ENCODE assay signal across 7 mouse cellular contexts in the genomic region with DNA sequence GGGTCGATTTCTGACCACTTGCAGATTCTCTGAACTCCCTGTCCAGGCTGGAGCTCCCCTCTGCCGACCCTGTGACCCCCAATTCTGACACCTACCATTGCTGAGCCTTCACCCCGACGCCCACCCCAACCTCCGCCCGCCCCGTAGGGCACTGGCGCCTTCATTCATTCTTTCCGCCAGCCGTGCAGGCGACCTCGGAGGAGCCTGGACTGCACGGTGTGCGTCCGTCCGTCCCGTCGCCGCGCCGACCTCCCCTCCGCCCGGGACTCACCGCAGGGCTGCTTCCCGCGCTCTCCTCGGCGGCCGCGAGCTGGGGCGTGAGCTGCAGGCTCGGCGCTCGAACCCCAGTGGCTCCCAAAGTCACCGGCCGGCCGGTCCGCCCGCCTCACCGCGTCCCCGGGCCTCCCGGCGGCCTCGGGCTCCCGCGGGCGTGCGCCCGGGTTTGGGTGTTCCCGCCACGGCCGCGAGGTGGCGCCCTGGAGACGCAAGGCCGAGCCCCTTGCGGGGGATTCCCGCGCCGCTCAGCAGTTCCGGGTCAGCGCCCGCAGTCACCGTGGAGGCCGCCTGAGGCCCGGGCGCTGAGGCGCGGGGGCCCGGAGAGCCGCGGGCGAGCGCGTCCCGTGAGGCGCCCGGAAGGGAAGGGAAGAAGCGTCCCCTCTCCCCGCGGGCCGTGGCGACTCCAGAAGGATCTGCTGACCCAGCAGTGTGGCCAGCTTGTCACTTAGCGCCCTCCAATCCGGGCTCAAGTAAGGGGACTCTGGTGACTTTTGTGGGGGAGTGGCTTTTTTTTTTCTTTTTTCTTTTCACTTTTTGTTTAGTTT. TPM values are rescaled to one million over a fixed set of nuclear protein-coding genes. Genes with fewer than 3 reads are reported as not detected.
A peak's percentile ranks its signal among the peaks of the same experiment; 100 is the strongest.
DNase-seq lines count a peak whose midpoint lies in the region; ATAC-seq lines count a peak whose summit lies in the region.

Gene Ccdc122, plus strand, starts transcription at position 547 of the 821 bp plus-strand sequence.
Gene Lacc1, minus strand, starts transcription at position 679 of the 821 bp plus-strand sequence.

- H3K4me2 ChIP-seq in intestine, embryonic 16.5 days (ENCODE audit: low read depth, low read length): peak within 1 kb of the TSS; percentile 83
- peak within 1 kb of the TSS; percentile 79 for H3K4me2 ChIP-seq in limb, embryonic 11.5 days (ENCODE audit: low read depth, severe bottlenecking)
- H3K4me2 ChIP-seq in midbrain, embryonic 12.5 days (replicated peaks): peak within 1 kb of the TSS; percentile 77

- 0 out of 2 replicates have a peak within 1 kb of the TSS, but pooled peaks have one; percentile 35 for H3K27ac ChIP-seq in intestine, embryonic 16.5 days (ENCODE audit: low read length)
- H3K27ac ChIP-seq in limb, embryonic 11.5 days (replicated peaks; ENCODE audit: low read depth, low read length): no peak within 1 kb of the TSS
- H3K27ac ChIP-seq in midbrain, embryonic 12.5 days (replicated peaks): no peak within 1 kb of the TSS

- H3K27me3 ChIP-seq in intestine, embryonic 16.5 days (replicated peaks; ENCODE audit: control insufficient read depth, insufficient read depth, low read length): no peaks in the 10 kb centered on the region
- H3K27me3 ChIP-seq in limb, embryonic 11.5 days (ENCODE audit: control insufficient read depth, insufficient read depth, low read length): no peaks in the 10 kb centered on the region
- H3K27me3 ChIP-seq in midbrain, embryonic 12.5 days: peaks cover 10% of the 10 kb centered on the region

- no peaks in the 10 kb centered on the region for H3K4me1 ChIP-seq in intestine, embryonic 16.5 days (ENCODE audit: control insufficient read depth, insufficient read depth, low read length)
- H3K4me1 ChIP-seq in limb, embryonic 11.5 days (ENCODE audit: control insufficient read depth, insufficient read depth, low read length): no peaks in the 10 kb centered on the region
- H3K4me1 ChIP-seq in midbrain, embryonic 12.5 days: peaks cover 7% of the 10 kb centered on the region; the same call in 1 of the 2 replicates

- H3K36me3 ChIP-seq in intestine, embryonic 16.5 days (ENCODE audit: control insufficient read depth, insufficient read depth, low read length): no peaks in the 10 kb centered on the region
- H3K36me3 ChIP-seq in limb, embryonic 11.5 days (ENCODE audit: control insufficient read depth, insufficient read depth, low read length): no peaks in the 10 kb centered on the region
- no peaks in the 10 kb centered on the region for H3K36me3 ChIP-seq in midbrain, embryonic 12.5 days

- peak within 1 kb of the TSS; percentile 88 for H3K9ac ChIP-seq in intestine, embryonic 16.5 days (ENCODE audit: low read depth, low read length)
- H3K9ac ChIP-seq in limb, embryonic 11.5 days (ENCODE audit: low read length): peak within 1 kb of the TSS; percentile 83
- H3K9ac ChIP-seq in midbrain, embryonic 12.5 days (replicated peaks): peak within 1 kb of the TSS; percentile 64

- peak; percentile 64 for DNase-seq in adrenal gland, adult 8-10 months
- DNase-seq in embryo, embryonic 11.5 days (ENCODE audit: low read depth, low spot score): peak; percentile 57
- DNase-seq in gastrocnemius, postnatal 4 days (ENCODE audit: low spot score in 2 of 2): peak; percentile 71 to 83
- peak; percentile 87 for DNase-seq in limb, embryonic 11.5 days (ENCODE audit: low spot score)
- peak; percentile 65 for DNase-seq in skeletal muscle tissue, adult 2 months (ENCODE audit: low read depth, low spot score)

- H3K4me3 ChIP-seq in intestine, embryonic 16.5 days (ENCODE audit: low read length): peak within 1 kb of the TSS; percentile 74
- peak within 1 kb of the TSS; percentile 57 for H3K4me3 ChIP-seq in limb, embryonic 11.5 days (ENCODE audit: low read depth, low read length)
- H3K4me3 ChIP-seq in midbrain, embryonic 12.5 days: peak within 1 kb of the TSS; percentile 57

- peak; percentile 88 for ATAC-seq in intestine, embryonic 16.5 days
- ATAC-seq in limb, embryonic 11.5 days (ENCODE audit: insufficient number of reproducible peaks, low FRiP score, low TSS enrichment, low read depth): peak; percentile 82
- peak; percentile 71 for ATAC-seq in midbrain, embryonic 12.5 days (ENCODE audit: low FRiP score, low read depth)

- H3K9me3 ChIP-seq in intestine, embryonic 16.5 days (ENCODE audit: control insufficient read depth, low read length): no peaks in the 10 kb centered on the region
- no peaks in the 10 kb centered on the region for H3K9me3 ChIP-seq in limb, embryonic 11.5 days (ENCODE audit: control insufficient read depth, low read length)
- no peaks in the 10 kb centered on the region for H3K9me3 ChIP-seq in midbrain, embryonic 12.5 days

- under 1% methylated on average over 86 of the region's 86 CpGs for WGBS in intestine, embryonic 16.5 days
- under 1% methylated on average over 80 of the region's 86 CpGs for WGBS in limb, embryonic 11.5 days
- under 1% methylated on average over 60 of the region's 86 CpGs for WGBS in midbrain, embryonic 12.5 days

RNA-seq across cellular contexts. Expression of gene Ccdc122, which starts in this region (rescaled TPM):
- 10 to 100 TPM in 1 of 4 experiments, 1 to 10 TPM in 3; 6.4 to 10.5 (median 8.4) TPM for total RNA-seq in adrenal gland, adult 8-10 months (2022)
- total RNA-seq in gastrocnemius, postnatal 4 days (2021): 1 to 10 TPM; 2.9 to 3.3 TPM
- 2.9 and 3.8 TPM in 2 replicates for polyA plus RNA-seq in intestine, embryonic 16.5 days (2015; fragmentation: Nextera tagmentation; extraction: Ambion mirVana)
- 1.6 and 2.4 TPM in 2 replicates for polyA plus RNA-seq in limb, embryonic 11.5 days (2014; fragmentation: Nextera tagmentation; extraction: Ambion mirVana)
- polyA plus RNA-seq in midbrain, embryonic 12.5 days (2016; fragmentation: Nextera tagmentation; extraction: Ambion mirVana): 0.88 and 1.3 TPM in 2 replicates

RNA-seq across cellular contexts. Expression of gene Lacc1, which starts in this region (rescaled TPM):
- total RNA-seq in adrenal gland, adult 8-10 months (2022): 10 to 100 TPM in 2 of 4 experiments, 1 to 10 TPM in 2; 7.3 to 16.5 (median 12.1) TPM
- total RNA-seq in gastrocnemius, postnatal 4 days (2021): 1 to 10 TPM; 6.4 to 6.6 TPM
- 8.8 and 9.1 TPM in 2 replicates for polyA plus RNA-seq in intestine, embryonic 16.5 days (2015; fragmentation: Nextera tagmentation; extraction: Ambion mirVana)
- polyA plus RNA-seq in limb, embryonic 11.5 days (2014; fragmentation: Nextera tagmentation; extraction: Ambion mirVana): 3.7 and 4.3 TPM in 2 replicates
- 2.6 and 3.7 TPM in 2 replicates for polyA plus RNA-seq in midbrain, embryonic 12.5 days (2016; fragmentation: Nextera tagmentation; extraction: Ambion mirVana)
